Mouse (Mus musculus): ENCODE data around the gene Lrrc8b.

Lrrc8b gene

GRCm38 (mm10) chr5:105425587-105425986, 10.0 kb downstream of the Lrrc8b start:
- no peak for DNase-seq

- no peak for DNase-seq
Observed at GRCm38 (mm10) chr5:105427326-105427725, 11.8 kb downstream of the Lrrc8b start.

GRCm38 (mm10) chr5:105428265-105428974, 12.8 kb downstream of the Lrrc8b start:
- no peak for DNase-seq

GRCm38 (mm10) chr5:105430148-105430547, 14.6 kb downstream of the Lrrc8b start:
- DNase-seq = no peak

- no peak for DNase-seq
Observed at GRCm38 (mm10) chr5:105439608-105440007, 24.0 kb downstream of the Lrrc8b start.

GRCm38 (mm10) chr5:105440992-105441535, 25.5 kb downstream of the Lrrc8b start:
- no peak for DNase-seq

- DNase-seq = peak; percentile 38
Observed at GRCm38 (mm10) chr5:105442212-105443000, 26.8 kb downstream of the Lrrc8b start.

- DNase-seq = peak; percentile 51
Observed at GRCm38 (mm10) chr5:105443057-105443815, 27.7 kb downstream of the Lrrc8b start.

GRCm38 (mm10) chr5:105445686-105446085, 30.1 kb downstream of the Lrrc8b start:
- no peak for DNase-seq

GRCm38 (mm10) chr5:105454105-105454504, 38.5 kb downstream of the Lrrc8b start:
- DNase-seq = no peak

GRCm38 (mm10) chr5:105459077-105459476, 43.5 kb downstream of the Lrrc8b start:
- no peak for DNase-seq

GRCm38 (mm10) chr5:105460551-105460950, 45.0 kb downstream of the Lrrc8b start:
- DNase-seq = no peak

GRCm38 (mm10) chr5:105461076-105461475, 45.5 kb downstream of the Lrrc8b start:
- DNase-seq = no peak

- no peak for DNase-seq
Observed at GRCm38 (mm10) chr5:105464671-105465070, 49.1 kb downstream of the Lrrc8b start.

- DNase-seq = no peak
Observed at GRCm38 (mm10) chr5:105465550-105465949, 50.0 kb downstream of the Lrrc8b start.

GRCm38 (mm10) chr5:105466471-105466902, 50.9 kb downstream of the Lrrc8b start:
- DNase-seq = no peak

- no peak for DNase-seq
Observed at GRCm38 (mm10) chr5:105467271-105467670, 51.7 kb downstream of the Lrrc8b start.

- no peak for DNase-seq
Observed at GRCm38 (mm10) chr5:105472983-105473705, 57.6 kb downstream of the Lrrc8b start.

- DNase-seq = no peak
Observed at GRCm38 (mm10) chr5:105477527-105477926, 62.0 kb downstream of the Lrrc8b start.

GRCm38 (mm10) chr5:105479673-105480072, 64.1 kb downstream of the Lrrc8b start:
- no peak for DNase-seq

- no peak for DNase-seq
Observed at GRCm38 (mm10) chr5:105480561-105480960, 65.0 kb downstream of the Lrrc8b start.

- DNase-seq = no peak
Observed at GRCm38 (mm10) chr5:105483632-105484031, 68.1 kb downstream of the Lrrc8b start.
